Mouse (Mus musculus) forebrain, postnatal 0 days (tissue): Measurements from ENCODE around the gene Abcb11. TPM values are rescaled to one million over a fixed set of nuclear protein-coding genes. Genes with fewer than 3 reads are reported as not detected.
"Not testable (repeated sequence)": the region's sequence is repeated elsewhere in the genome, so short reads cannot be mapped to it uniquely, and the experiment has no call there.

ENCODE experiments used
- ATAC-seq: fragments of 200-750 bp; cut with Nextera tagmentation; 2 replicates; pipeline ENCODE4 v1.8.0; 2017; ENCODE audit warnings: mild to moderate bottlenecking, moderate library complexity
- DNase-seq: peaks from one replicate; pipeline ENCODE4 v3.0.0-alpha.2; 2015
- H3K27ac ChIP-seq: fragments of 300-500 bp; sonication (generic); 2 replicates; pipeline ENCODE4 v1.5.1; 2014; ENCODE audit warnings: low read depth, mild to moderate bottlenecking, antibody characterized with exemption, low read length, moderate library complexity, mixed read lengths
- H3K27me3 ChIP-seq: fragments of 300-500 bp; sonication (generic); 2 replicates; pipeline ENCODE4 v1.6.1; 2014; ENCODE audit warnings: mild to moderate bottlenecking, low read length, mixed read lengths; ENCODE audit not compliant: insufficient read depth
- H3K36me3 ChIP-seq: fragments of 300-500 bp; sonication (generic); 2 replicates; pipeline ENCODE4 v1.6.1; 2014; ENCODE audit warnings: mild to moderate bottlenecking, moderate library complexity; ENCODE audit not compliant: insufficient read depth
- H3K4me1 ChIP-seq: fragments of 300-500 bp; sonication (generic); 2 replicates; pipeline ENCODE4 v1.6.1; 2014; ENCODE audit warnings: antibody characterized with exemption; ENCODE audit not compliant: insufficient read depth
- H3K4me2 ChIP-seq: fragments of 300-500 bp; sonication (generic); 2 replicates; pipeline ENCODE4 v1.6.1; 2014; ENCODE audit warnings: low read depth, mild to moderate bottlenecking, moderate library complexity
- H3K4me3 ChIP-seq: fragments of 300-500 bp; sonication (generic); 2 replicates; pipeline ENCODE4 v1.5.1; 2014; ENCODE audit warnings: low read depth, low read length, mixed read lengths
- H3K9ac ChIP-seq: fragments of 300-500 bp; sonication (generic); 2 replicates; pipeline ENCODE4 v1.6.1; 2014; ENCODE audit warnings: mild to moderate bottlenecking
- H3K9me3 ChIP-seq: fragments of 300-500 bp; sonication (generic); 2 replicates; pipeline ENCODE4 v1.6.1; 2016; ENCODE audit warnings: low read length
- CTCF ChIP-seq: sonication (generic); IDR thresholded peaks from 2 replicates; pipeline ENCODE4 v1.5.1; 2016; ENCODE audit warnings: antibody characterized with exemption, control low read depth, low read depth
- WGBS: fragments of 180-500 bp; shearing (Covaris S2); extraction: QIAGEN DNeasy Blood & Tissue Kit; methylation state at CpG from one replicate; pipeline ENCODE4 v1.1.7; 2014; 5-methylcytosine and 5-hydroxymethylcytosine counted together
- polyA plus RNA-seq: library from polyadenylated mRNA; unstranded; fragments of >200 nt; fragmentation: Nextera tagmentation; extraction: Ambion mirVana; gene quantifications from 2 replicates; pipeline ENCODE4 v1.2.1, GENCODE M21; 2015
- total RNA-seq: library from RNA; depleted of rRNA; stranded (reverse); fragments of >200 nt; gene quantifications from 2 replicates; pipeline ENCODE4 v1.2.3, GENCODE M21; 2014

Gene Abcb11
- total and polyA plus RNA-seq, 2 experiments from 2014 or later: 0.05 to 0.10 TPM

DNA sequence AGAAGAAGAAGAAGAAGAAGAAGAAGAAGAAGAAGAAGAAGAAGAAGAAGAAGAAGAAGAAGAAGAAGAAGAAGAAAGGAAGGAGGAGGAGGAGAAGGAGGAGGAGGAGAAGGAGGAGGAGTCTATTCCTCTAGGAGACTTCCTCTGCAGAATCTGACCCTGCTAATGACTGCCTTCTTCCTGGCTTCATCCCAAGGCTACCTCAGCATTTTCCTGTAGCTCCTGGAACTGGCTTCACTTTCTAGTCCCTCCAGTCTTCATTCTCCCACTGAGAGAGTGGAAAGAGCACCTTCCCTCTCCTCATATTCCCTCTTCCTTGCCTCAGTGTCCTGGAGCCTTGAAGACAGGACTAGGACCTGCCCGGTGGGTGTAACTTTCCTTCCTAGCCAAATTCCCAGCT, 22.9 kb upstream of the Abcb11 start:
- DNase-seq (no peak), ATAC-seq (no peak)
- Histone ChIP-seq H3K9me3 (no peaks in the 10 kb centered on the region), H3K4me1 (no peaks in the 10 kb centered on the region), H3K27ac (no peak overlapping the region), H3K4me3 (no peak overlapping the region), H3K9ac (no peak overlapping the region), H3K4me2 (no peak overlapping the region), H3K36me3 (no peaks in the 10 kb centered on the region), H3K27me3 (no peaks in the 10 kb centered on the region)
- TF ChIP-seq CTCF: no peak
- 100% methylated on average over 1 of the region's 1 CpGs for WGBS

DNA sequence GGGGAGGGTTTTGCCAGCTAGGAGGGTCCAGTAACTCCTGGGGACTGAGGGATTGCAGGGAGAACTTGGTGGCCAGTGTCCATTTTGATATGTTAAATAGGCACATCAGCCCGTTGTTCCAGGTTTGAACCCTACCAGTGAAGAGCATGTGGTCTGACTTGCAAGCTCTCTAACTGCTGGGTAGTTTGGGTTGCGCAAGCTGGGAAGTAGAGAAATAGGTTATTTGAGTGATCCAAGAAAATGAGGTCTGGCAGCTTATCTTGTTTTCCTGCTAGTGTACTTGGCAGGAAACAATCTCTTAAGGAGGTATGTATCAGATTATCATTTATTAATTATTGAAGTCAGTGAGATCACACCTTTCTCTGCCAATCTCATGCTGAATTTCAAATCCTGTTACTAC, 22.4 kb upstream of the Abcb11 start:
- no peak for ATAC-seq
- WGBS: 90% methylated on average over 2 of the region's 2 CpGs
- H3K27ac ChIP-seq: no peak overlapping the region
- no peak overlapping the region for H3K9ac ChIP-seq
- H3K9me3 ChIP-seq: no peaks in the 10 kb centered on the region
- TF ChIP-seq CTCF: no peak
- no peak overlapping the region for H3K4me2 ChIP-seq
- H3K27me3 ChIP-seq: no peaks in the 10 kb centered on the region
- no peaks in the 10 kb centered on the region for H3K36me3 ChIP-seq
- no peaks in the 10 kb centered on the region for H3K4me1 ChIP-seq
- DNase-seq: no peak
- H3K4me3 ChIP-seq: no peak overlapping the region

DNA sequence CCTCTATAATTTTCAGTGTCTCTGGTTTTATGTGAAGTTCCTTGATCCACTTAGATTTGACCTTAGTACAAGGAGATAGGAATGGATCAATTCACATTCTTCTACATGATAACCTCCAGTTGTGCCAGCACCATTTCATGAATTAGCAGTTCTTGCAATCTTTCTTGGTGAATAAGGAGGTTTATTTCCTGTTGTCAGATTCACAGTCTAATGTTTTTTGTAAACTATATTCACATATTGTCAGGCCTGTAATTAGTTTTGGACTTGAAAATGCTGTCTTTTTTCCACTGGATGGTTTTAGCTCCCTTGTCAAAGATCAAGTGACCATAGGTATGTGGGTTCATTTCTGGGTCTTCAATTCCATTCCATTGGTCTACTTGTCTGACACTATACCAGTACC, 13.0 kb upstream of the Abcb11 start:
- not testable (repeated sequence) for H3K27ac ChIP-seq, H3K4me3 ChIP-seq, H3K27me3 ChIP-seq, H3K36me3 ChIP-seq, H3K9me3 ChIP-seq, DNase-seq, H3K4me1 ChIP-seq, H3K9ac ChIP-seq, H3K4me2 ChIP-seq
- ATAC-seq: peak; percentile 100

DNA sequence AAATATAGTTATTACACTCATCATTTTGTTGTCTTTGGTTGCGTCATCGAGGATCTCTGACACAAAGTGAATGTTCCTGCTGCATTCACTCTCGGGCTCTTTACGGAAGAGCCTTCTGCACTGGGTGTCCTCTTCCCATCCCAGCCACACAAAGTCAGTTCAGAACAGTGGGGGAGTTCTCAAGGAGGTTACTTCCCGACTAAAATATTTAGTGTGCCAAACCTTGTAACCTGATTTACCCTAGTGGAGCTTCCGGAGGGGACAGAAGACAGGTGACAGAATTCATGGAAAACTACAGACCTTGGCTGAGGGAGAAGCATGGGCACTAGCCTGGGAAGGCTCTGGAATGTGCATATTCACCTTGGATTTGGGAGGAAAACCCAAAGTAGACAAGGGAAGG, 910 bp downstream of the Abcb11 start:
- no peak overlapping the region for H3K4me3 ChIP-seq
- 93% methylated on average over 6 of the region's 6 CpGs for WGBS
- no peaks in the 10 kb centered on the region for H3K36me3 ChIP-seq
- TF ChIP-seq CTCF: no peak
- DNase-seq: no peak
- H3K4me2 ChIP-seq: no peak overlapping the region
- no peaks in the 10 kb centered on the region for H3K27me3 ChIP-seq
- ATAC-seq: no peak
- H3K9ac ChIP-seq: no peak overlapping the region
- no peak overlapping the region for H3K27ac ChIP-seq
- no peaks in the 10 kb centered on the region for H3K9me3 ChIP-seq
- no peaks in the 10 kb centered on the region for H3K4me1 ChIP-seq

DNA sequence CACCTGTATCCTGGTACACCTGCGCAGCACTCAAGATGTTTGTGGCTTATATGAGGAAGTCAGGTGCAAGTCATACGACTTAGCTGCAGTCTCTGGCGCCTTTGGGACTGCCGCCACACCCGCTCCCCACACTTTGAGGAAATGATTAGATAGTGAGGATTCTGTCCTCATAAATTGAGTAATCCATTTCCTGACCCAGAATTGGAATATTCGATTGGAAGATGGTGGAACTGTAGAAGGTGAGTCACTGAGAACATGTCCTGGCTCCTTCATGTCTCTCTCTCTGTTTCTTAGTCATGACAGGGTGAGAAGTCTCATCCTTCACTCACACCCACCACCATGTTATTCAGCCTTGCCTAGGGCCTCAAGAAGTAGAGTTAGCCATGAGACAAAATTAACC, 10.9 kb downstream of the Abcb11 start:
- DNase-seq, H3K27ac ChIP-seq, H3K27me3 ChIP-seq, ATAC-seq, H3K9me3 ChIP-seq, H3K4me1 ChIP-seq, H3K9ac ChIP-seq, H3K36me3 ChIP-seq, H3K4me2 ChIP-seq, H3K4me3 ChIP-seq: not testable (repeated sequence)
- WGBS: 93% methylated on average over 5 of the region's 6 CpGs

DNA sequence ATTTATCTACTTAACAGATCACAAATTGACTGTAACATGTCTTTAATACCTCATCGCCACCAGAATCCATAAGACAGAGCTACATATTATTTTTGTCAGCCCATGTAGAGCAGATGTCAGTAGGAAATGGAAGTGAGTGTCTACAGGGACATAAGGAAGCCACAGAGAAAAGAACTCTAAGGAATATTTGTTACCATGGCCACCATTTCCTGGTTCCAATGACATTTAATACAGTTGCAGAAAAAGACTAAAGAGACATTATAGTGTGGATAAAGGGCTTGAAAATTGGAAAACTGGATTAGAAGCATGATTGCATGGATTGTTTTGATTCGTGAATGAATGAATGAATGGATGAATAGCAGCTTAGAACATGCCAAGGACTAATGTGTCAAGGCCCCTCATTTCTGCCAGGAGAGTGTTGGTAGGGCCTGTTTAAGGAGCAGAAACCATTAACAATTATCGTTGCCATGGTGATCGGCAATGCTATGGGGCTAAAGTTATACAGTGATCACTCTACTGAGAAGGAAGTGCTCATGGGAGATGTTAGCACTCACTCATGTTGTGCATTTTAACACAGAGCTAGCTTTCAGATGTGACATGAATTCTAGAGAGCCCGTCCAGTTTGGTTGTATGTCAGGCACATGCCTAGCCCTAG, 13.8 kb downstream of the Abcb11 start:
- Histone ChIP-seq H3K27me3 (no peaks in the 10 kb centered on the region), H3K4me3 (no peak overlapping the region), H3K4me2 (no peak overlapping the region), H3K27ac (no peak overlapping the region), H3K9ac (no peak overlapping the region), H3K9me3 (no peaks in the 10 kb centered on the region), H3K4me1 (no peaks in the 10 kb centered on the region), H3K36me3 (no peaks in the 10 kb centered on the region)
- 67% methylated on average over 5 of the region's 5 CpGs for WGBS
- ATAC-seq (peak; percentile 60), DNase-seq (peak; percentile 10)
- TF ChIP-seq CTCF: no peak

DNA sequence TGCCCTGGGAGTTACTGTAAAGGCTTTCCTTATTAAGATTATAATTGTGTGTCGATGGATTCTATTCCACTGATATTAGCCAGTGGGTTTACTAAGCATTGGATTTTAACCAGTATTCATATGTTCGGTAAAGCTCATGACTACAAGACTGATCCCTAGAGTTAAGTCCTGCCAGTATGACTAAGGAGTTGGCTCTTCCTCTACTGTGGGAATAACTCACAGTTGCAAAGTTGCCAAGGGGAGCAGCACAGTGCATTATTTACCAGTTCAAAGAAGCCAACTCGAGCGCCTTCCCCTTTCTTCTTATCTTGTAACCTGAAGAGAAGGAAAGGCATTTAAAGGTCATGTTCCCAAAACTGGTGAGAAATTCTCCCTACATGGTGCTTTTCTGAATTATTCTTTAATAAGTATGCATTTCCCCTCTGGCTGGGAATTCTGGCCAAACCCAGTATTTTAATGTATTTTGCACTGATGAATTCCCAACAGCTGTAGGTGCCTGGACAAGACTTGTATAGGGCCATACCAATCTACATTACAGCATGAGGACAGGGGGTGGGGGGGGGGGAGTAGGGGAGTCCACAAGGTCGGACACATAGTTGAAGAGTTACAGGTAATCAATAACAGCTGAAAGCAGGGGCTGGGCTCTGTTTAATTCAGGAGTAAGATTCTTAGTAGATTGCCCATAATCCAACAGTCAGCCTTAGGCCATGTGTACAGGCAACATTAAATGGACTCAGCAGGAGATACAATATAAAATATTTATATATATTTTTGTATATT, 17.3 kb downstream of the Abcb11 start:
- H3K9ac ChIP-seq: no peak overlapping the region
- H3K4me1 ChIP-seq: no peaks in the 10 kb centered on the region
- no peak for TF ChIP-seq CTCF
- ATAC-seq: no peak
- H3K36me3 ChIP-seq: no peaks in the 10 kb centered on the region
- H3K27me3 ChIP-seq: no peaks in the 10 kb centered on the region
- H3K27ac ChIP-seq: no peak overlapping the region
- no peak overlapping the region for H3K4me3 ChIP-seq
- H3K4me2 ChIP-seq: no peak overlapping the region
- 78% methylated on average over 5 of the region's 5 CpGs for WGBS
- no peaks in the 10 kb centered on the region for H3K9me3 ChIP-seq
- DNase-seq: no peak
